Mouse (Mus musculus) activated CD4-positive, CD25-positive, alpha-beta regulatory T cell, adult 4 months (primary cell): ENCODE measurements at regions not wholly inside any gene's neighbourhood (a gene's known extent, or its start where the extent isn't known, plus 50 kb on each side); places are given as distances from the start of the nearest gene placed in this dataset.
A peak's percentile ranks its signal among the peaks of the same experiment; 100 is the strongest.

Experiments
- ATAC-seq: one replicate; pipeline ENCODE4 v1.8.0; 2017

- no peak for ATAC-seq
These were observed 105.7 kb downstream of the Samd5 start for GRCm38 (mm10) chr10:9569277-9569676.

GRCm38 (mm10) chr10:9557517-9558065 is 117.4 kb downstream of the Samd5 start:
- ATAC-seq, result no peak

- no peak for ATAC-seq
These were observed 117.9 kb downstream of the Samd5 start for GRCm38 (mm10) chr10:9557092-9557491.

- no peak for ATAC-seq
These were observed 121.1 kb downstream of the Samd5 start for GRCm38 (mm10) chr10:9553946-9554345.

- ATAC-seq, result no peak
These were observed 124.9 kb downstream of the Samd5 start for GRCm38 (mm10) chr10:9549913-9550709.

- ATAC-seq, result no peak
These were observed 129.2 kb downstream of the Samd5 start for GRCm38 (mm10) chr10:9545807-9546206.

GRCm38 (mm10) chr10:9544041-9544786 is 130.8 kb downstream of the Samd5 start:
- ATAC-seq, result no peak

- no peak for ATAC-seq
These were observed 133.4 kb downstream of the Samd5 start for GRCm38 (mm10) chr10:9541579-9541978.

- no peak for ATAC-seq
These were observed 137.3 kb downstream of the Samd5 start for GRCm38 (mm10) chr10:9537686-9538085.

GRCm38 (mm10) chr10:9534552-9534951 is 140.5 kb downstream of the Samd5 start:
- no peak for ATAC-seq

GRCm38 (mm10) chr10:9533283-9533682 is 141.7 kb downstream of the Samd5 start:
- no peak for ATAC-seq

GRCm38 (mm10) chr10:9531931-9532330 is 143.1 kb downstream of the Samd5 start:
- no peak for ATAC-seq

GRCm38 (mm10) chr10:9529408-9529807 is 145.6 kb downstream of the Samd5 start:
- ATAC-seq, result no peak

- ATAC-seq, result no peak
These were observed 146.9 kb downstream of the Samd5 start for GRCm38 (mm10) chr10:9528066-9528465.

- ATAC-seq, result no peak
These were observed 165.1 kb downstream of the Samd5 start for GRCm38 (mm10) chr10:9509764-9510390.

- no peak for ATAC-seq
These were observed 165.8 kb downstream of the Samd5 start for GRCm38 (mm10) chr10:9509092-9509671.

- no peak for ATAC-seq
These were observed 171.2 kb downstream of the Samd5 start for GRCm38 (mm10) chr10:9503569-9504493.

- no peak for ATAC-seq
These were observed 176.5 kb downstream of the Samd5 start for GRCm38 (mm10) chr10:9498550-9498949.

GRCm38 (mm10) chr10:9497021-9497420 is 178.0 kb downstream of the Samd5 start:
- no peak for ATAC-seq

- peak; percentile 40 for ATAC-seq
These were observed 179.8 kb downstream of the Samd5 start for GRCm38 (mm10) chr10:9495143-9495651.

- no peak for ATAC-seq
These were observed 184.6 kb downstream of the Samd5 start for GRCm38 (mm10) chr10:9490416-9490815.
